Mouse (Mus musculus) adrenal gland, postnatal 0 days (tissue): ENCODE data around the gene Fsd1l. TPM values are rescaled to one million over a fixed set of nuclear protein-coding genes. Genes with fewer than 3 reads are reported as not detected.

ENCODE experiments used
- polyA plus RNA-seq: library from polyadenylated mRNA; unstranded; fragments of >200 nt; fragmentation: Nextera tagmentation; extraction: Ambion mirVana; gene quantifications from 2 replicates; pipeline ENCODE4 v1.2.1, GENCODE M21; 2015

The Fsd1l gene
- 5.6 and 6.4 TPM in 2 replicates for polyA plus RNA-seq

DNA sequence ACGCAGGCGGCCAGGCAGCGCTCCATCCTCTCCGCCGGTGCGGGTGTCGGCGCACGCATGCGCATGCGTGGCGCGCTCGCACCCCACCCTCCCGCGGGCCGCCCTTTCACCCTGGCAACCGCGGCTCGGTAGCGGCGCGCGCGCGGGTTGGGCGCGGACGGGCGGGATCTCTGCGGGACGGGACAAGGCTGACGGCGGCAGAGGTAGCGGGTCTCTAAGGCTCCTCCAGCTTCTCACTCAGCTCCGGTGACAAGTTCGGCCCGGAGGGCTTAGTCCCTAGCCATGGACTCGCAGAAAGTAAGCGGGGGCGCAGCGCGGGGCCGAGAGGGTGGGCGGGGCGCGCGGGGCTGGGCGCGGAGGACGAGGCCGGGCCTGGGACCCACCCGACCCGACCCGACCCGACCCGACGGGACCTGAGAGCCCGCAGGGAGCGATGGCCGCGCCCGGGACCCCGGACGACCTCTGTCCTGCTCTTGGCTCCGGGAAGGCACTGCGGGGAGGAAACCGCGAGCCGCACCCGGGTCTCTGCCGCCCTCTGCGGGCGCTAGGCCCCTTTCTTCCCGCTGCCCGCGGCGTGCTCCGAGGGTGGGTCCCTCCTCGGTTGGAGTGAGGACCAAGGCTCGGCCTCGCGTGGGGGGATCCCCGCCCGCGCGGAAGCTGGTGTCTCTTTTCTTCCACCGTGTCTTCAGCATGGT lies at the start of gene Fsd1l:
Gene Fsd1l (plus strand): TSS at position 156 of the 695 bp plus-strand sequence.

DNA sequence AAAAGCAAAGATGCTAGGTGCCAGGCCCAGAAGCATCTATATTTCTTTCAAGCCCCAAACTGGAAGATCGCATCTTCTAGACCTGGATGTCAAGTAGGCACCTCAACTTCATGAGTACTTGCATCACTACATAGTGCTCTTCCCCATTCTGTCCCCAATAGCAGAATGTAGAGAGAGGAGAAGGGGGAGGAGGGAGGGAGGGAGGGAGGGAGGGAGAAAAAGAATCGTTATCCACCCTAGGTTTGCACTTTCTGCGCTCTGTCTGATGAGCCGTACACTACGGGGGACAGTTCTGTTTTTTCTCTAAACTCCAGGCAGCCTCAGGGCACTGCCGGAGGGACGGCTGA lies 82.4 kb downstream of the Fsd1l start, which contains the start of gene Fktn:
Gene Fktn (plus strand): TSS at position 295 of the 347 bp plus-strand sequence.

Other genes starting within 250 kb of the Fsd1l start
- gene Slc44a1, start 191.1 kb upstream of the Fsd1l start, polyA plus RNA-seq: 33.6 and 34.2 TPM in 2 replicates
- 7.3 and 9.0 TPM in 2 replicates for gene Fktn, start 82.5 kb downstream of the Fsd1l start, polyA plus RNA-seq
- gene Tal2, start 148.2 kb downstream of the Fsd1l start, polyA plus RNA-seq: 0.06 and 0.17 TPM in 2 replicates
- gene Tmem38b, start 194.6 kb downstream of the Fsd1l start, polyA plus RNA-seq: 8.3 and 15.3 TPM in 2 replicates